Mouse (Mus musculus): ENCODE data around the gene Metap1d. TPM values are rescaled to one million over a fixed set of nuclear protein-coding genes. Genes with fewer than 3 reads are reported as not detected.

The Metap1d gene
- polyA plus RNA-seq, 1 experiment from 2014 or later: 36.1 TPM

DNA sequence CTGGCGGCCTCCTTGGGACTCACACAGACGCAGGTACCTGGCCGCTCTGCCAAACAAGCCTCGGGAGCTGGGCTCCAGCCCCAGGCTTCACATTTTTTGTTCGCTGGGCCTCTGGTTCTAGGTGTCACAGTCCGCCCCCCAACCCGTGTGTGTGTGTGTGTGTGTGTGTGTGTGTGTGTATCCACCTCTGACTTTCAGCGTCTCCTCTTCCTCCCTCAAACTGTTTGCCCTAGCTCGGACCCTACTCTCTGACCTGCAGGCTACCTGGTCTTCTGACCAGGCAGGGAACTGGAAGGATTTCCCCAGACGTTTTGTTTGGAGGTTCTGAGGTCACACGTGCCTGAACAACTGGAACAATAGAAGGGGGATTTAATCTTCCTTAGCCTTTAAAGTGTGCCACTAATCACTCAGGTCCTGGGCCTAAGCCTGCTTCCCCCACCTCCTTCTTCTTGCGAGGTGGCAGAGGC is 78.1 kb downstream of the Metap1d start:
- Histone ChIP-seq H3K4me2 (ENCODE audit: low read depth) (no peak overlapping the region), H3K36me3 (ENCODE audit: control insufficient read depth, insufficient read depth, low read length) (no peaks in the 10 kb centered on the region), H3K27me3 (ENCODE audit: control insufficient read depth, insufficient read depth, low read length) (peaks cover 91% of the 10 kb centered on the region), H3K4me3 (ENCODE audit: low read depth, low read length) (no peak overlapping the region), H3K27ac (ENCODE audit: low read depth, low read length) (no peak overlapping the region), H3K4me1 (ENCODE audit: control insufficient read depth, insufficient read depth, low read length) (peaks cover 11% of the 10 kb centered on the region; the same call in 1 of the 2 replicates), H3K9ac (ENCODE audit: low read length) (no peak overlapping the region), H3K9me3 (ENCODE audit: control insufficient read depth, low read length) (no peaks in the 10 kb centered on the region)
- DNase-seq (ENCODE audit: low spot score): no peak
- ATAC-seq (ENCODE audit: insufficient read depth, low FRiP score, low TSS enrichment): no peak
- WGBS: 0% methylated on average over 12 of the region's 12 CpGs

- under 1% methylated on average over 43 of the region's 43 CpGs for WGBS
- ATAC-seq (ENCODE audit: insufficient read depth, low FRiP score, low TSS enrichment): no peak
These were observed 79.2 kb downstream of the Metap1d start for GRCm38 (mm10) chr2:71531990-71532970.

DNA sequence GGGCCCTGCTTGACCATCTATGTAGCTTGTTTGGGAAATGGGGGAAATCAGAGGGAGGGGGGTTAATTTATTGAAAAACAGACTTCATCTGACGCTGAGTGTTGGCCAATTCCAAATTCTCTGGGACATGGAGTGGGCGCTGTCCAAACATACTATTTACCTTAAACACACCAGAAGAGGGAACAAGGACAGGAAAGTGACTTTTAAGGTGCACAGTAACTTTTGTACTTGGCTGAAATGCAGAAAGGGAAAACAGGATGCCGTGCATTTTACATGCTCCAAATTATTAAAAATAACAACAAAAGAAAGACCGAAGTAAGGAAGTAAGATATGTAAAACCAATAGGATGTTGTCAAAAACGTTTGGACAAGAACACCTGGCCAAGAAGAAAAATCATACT is 80.0 kb downstream of the Metap1d start:
- no peak for DNase-seq (ENCODE audit: low spot score)
- WGBS: 8% methylated on average over 5 of the region's 5 CpGs

More at GRCm38 (mm10) chr2:71531990-71532970, 79.2 kb downstream of the Metap1d start:
- H3K4me1 ChIP-seq (ENCODE audit: control insufficient read depth, insufficient read depth, low read length): peaks cover 11% of the 10 kb centered on the region; the same call in 1 of the 2 replicates
- DNase-seq (ENCODE audit: low spot score): peak; percentile 50
- H3K4me3 ChIP-seq (ENCODE audit: low read depth, low read length): no peak overlapping the region
- H3K36me3 ChIP-seq (ENCODE audit: control insufficient read depth, insufficient read depth, low read length): no peaks in the 10 kb centered on the region
- H3K27ac ChIP-seq (ENCODE audit: low read depth, low read length): no peak overlapping the region
- H3K4me2 ChIP-seq (ENCODE audit: low read depth): no peak overlapping the region
- no peak overlapping the region for H3K9ac ChIP-seq (ENCODE audit: low read length)
- H3K27me3 ChIP-seq (ENCODE audit: control insufficient read depth, insufficient read depth, low read length): peaks cover 91% of the 10 kb centered on the region
- no peaks in the 10 kb centered on the region for H3K9me3 ChIP-seq (ENCODE audit: control insufficient read depth, low read length)

DNA sequence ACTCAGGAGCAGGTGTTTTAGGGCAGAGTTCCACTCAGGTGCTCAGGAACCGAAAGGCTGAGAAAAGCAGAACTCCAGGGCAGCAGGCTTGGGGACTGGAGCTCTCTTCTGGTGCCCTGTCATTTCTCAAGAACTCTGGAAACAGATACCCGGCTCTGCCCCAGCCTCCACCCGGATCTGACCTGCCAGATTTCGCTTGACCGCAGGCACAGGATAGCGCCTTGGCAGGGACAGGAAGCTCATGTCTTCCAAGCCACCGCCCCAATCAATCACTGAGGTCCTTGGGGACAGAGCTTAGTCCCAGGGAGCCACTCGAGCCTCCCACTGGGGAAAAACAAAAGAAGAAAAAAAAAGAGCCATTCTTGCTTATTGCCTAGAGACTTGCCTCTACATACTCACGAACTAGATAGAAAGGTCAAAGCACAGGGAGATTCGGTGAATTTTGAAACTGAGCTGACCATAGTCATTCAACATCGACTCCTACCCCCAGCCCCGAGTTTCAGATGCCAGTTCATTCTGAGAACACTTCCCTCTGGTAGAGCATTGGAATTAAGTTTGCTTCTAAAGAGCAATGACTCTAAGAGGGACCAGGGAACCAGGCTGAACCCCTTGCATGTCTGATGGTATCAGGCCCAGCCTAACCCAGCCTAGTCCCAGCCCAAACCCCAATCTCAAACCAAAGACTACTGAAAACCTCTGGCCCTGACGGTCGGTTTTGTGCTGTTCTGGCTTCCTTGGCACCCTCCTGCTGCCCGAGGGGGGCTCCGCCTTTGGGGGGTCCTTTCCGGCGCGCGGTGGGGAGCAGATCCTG is 81.4 kb downstream of the Metap1d start:
- Histone ChIP-seq H3K9me3 (ENCODE audit: control insufficient read depth, low read length) (no peaks in the 10 kb centered on the region), H3K4me2 (ENCODE audit: low read depth) (no peak overlapping the region), H3K36me3 (ENCODE audit: control insufficient read depth, insufficient read depth, low read length) (no peaks in the 10 kb centered on the region), H3K4me1 (ENCODE audit: control insufficient read depth, insufficient read depth, low read length) (0 out of 2 replicates have a peak, but pooled peaks cover 5% of the 10 kb centered on the region), H3K4me3 (ENCODE audit: low read depth, low read length) (no peak overlapping the region), H3K9ac (ENCODE audit: low read length) (no peak overlapping the region), H3K27me3 (ENCODE audit: control insufficient read depth, insufficient read depth, low read length) (peaks cover 96% of the 10 kb centered on the region), H3K27ac (ENCODE audit: low read depth, low read length) (no peak overlapping the region)
- under 1% methylated on average over 20 of the region's 20 CpGs for WGBS
- DNase-seq (ENCODE audit: low spot score) (no peak), ATAC-seq (ENCODE audit: insufficient read depth, low FRiP score, low TSS enrichment) (no peak)

More for the DNA sequence above, 80.0 kb downstream of the Metap1d start:
- Histone ChIP-seq H3K4me3 (ENCODE audit: low read depth, low read length) (no peak overlapping the region), H3K36me3 (ENCODE audit: control insufficient read depth, insufficient read depth, low read length) (no peaks in the 10 kb centered on the region), H3K9me3 (ENCODE audit: control insufficient read depth, low read length) (no peaks in the 10 kb centered on the region), H3K4me2 (ENCODE audit: low read depth) (no peak overlapping the region), H3K27me3 (ENCODE audit: control insufficient read depth, insufficient read depth, low read length) (peaks cover 95% of the 10 kb centered on the region), H3K9ac (ENCODE audit: low read length) (no peak overlapping the region), H3K4me1 (ENCODE audit: control insufficient read depth, insufficient read depth, low read length) (peaks cover 11% of the 10 kb centered on the region; the same call in 1 of the 2 replicates), H3K27ac (ENCODE audit: low read depth, low read length) (no peak overlapping the region)
- no peak for ATAC-seq (ENCODE audit: insufficient read depth, low FRiP score, low TSS enrichment)

- DNase-seq (ENCODE audit: low spot score): peak; percentile 51
- H3K4me2 ChIP-seq (ENCODE audit: low read depth): peak overlapping the region; percentile 32
- H3K9me3 ChIP-seq (ENCODE audit: control insufficient read depth, low read length): no peaks in the 10 kb centered on the region
- H3K9ac ChIP-seq (ENCODE audit: low read length): no peak overlapping the region; the same call in 1 of the 2 replicates
- peaks cover 96% of the 10 kb centered on the region for H3K27me3 ChIP-seq (ENCODE audit: control insufficient read depth, insufficient read depth, low read length)
- no peak for ATAC-seq (ENCODE audit: insufficient read depth, low FRiP score, low TSS enrichment)
- H3K36me3 ChIP-seq (ENCODE audit: control insufficient read depth, insufficient read depth, low read length): no peaks in the 10 kb centered on the region
- peaks cover 13% of the 10 kb centered on the region for H3K4me1 ChIP-seq (ENCODE audit: control insufficient read depth, insufficient read depth, low read length)
- peak overlapping the region; percentile 16 for H3K4me3 ChIP-seq (ENCODE audit: low read depth, low read length)
- no peak overlapping the region for H3K27ac ChIP-seq (ENCODE audit: low read depth, low read length)
- under 1% methylated on average over 44 of the region's 48 CpGs for WGBS
These were observed 87.7 kb downstream of the Metap1d start for GRCm38 (mm10) chr2:71540611-71541417.

DNA sequence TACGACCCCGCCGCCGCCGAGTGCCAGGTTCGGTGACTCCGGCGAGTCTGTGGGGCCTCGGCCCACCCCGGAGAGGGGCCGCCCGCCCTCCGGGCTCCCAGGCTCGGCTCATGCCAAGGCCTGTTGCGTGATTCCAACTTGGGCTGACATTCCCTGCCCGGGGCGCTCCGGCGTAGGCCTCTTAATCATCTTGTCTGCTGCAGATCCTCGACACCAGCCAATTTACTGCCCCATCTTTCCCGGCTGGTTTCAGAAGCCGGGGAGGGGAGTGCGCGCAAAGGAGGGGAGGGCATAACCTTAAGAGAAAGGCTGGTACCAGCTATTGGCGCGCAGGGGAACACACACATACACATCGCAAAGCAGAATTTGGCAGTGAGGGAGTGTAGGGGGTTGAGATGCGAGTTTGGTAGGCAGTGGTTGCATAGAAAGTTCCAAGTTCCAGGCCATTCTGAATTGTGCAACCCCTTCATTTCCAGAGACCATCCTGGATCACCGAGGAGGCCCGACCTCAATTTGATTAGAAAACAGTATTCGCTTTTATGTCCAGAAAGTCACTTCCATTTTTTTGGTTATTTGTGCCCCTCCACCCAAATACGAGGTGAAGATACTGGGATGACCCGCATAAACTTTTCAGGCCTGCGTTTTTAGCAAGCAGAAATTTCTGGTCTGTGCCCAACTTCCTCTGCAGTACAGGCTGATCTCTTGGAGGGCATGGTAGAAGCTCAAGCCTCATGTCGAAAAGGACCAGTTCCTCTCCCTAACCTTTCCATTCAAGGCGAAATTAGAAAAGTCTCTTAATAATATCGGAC is 88.5 kb downstream of the Metap1d start:
- DNase-seq (ENCODE audit: low spot score): peak; percentile 48
- Histone ChIP-seq H3K27me3 (ENCODE audit: control insufficient read depth, insufficient read depth, low read length) (peaks cover 96% of the 10 kb centered on the region), H3K9me3 (ENCODE audit: control insufficient read depth, low read length) (no peaks in the 10 kb centered on the region), H3K4me1 (ENCODE audit: control insufficient read depth, insufficient read depth, low read length) (peaks cover 18% of the 10 kb centered on the region), H3K27ac (ENCODE audit: low read depth, low read length) (no peak overlapping the region), H3K9ac (ENCODE audit: low read length) (peak overlapping the region; percentile 14; the same call in 1 of the 2 replicates), H3K4me2 (ENCODE audit: low read depth) (peak overlapping the region; percentile 32), H3K36me3 (ENCODE audit: control insufficient read depth, insufficient read depth, low read length) (no peaks in the 10 kb centered on the region), H3K4me3 (ENCODE audit: low read depth, low read length) (peak overlapping the region; percentile 16)
- WGBS: under 1% methylated on average over 37 of the region's 37 CpGs
- ATAC-seq (ENCODE audit: insufficient read depth, low FRiP score, low TSS enrichment): no peak

DNA sequence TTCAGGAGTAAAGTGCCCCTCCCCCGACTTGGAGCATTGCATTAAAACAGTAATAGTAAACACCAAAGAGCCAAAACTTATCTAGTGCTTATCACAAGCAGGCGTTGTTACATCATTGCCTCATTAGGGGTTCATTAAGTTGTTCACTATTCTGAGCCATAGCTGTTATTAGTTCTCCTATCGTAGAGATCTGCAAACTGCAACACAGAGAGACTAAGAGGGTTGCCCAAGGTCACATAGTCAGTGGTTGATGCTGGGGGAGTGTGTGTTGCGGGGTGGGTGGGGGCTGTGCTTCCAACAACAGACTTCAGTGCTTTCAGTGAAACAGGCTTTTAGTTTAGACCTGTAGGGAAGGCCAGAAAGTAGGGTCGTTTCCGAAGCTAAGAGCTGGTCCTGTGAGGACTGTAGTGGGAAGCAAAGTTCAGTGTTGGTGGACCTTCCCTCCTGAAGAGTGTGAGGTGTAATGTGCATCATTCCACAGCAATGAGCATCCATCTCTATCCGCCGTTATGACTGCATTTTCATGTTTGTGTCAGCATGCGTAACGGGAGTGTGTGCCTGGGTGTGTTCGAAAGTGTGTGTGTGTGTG is 89.2 kb downstream of the Metap1d start:
- WGBS: 2% methylated on average over 11 of the region's 11 CpGs
- Histone ChIP-seq H3K4me3 (ENCODE audit: low read depth, low read length) (no peak overlapping the region), H3K9ac (ENCODE audit: low read length) (no peak overlapping the region), H3K4me1 (ENCODE audit: control insufficient read depth, insufficient read depth, low read length) (peaks cover 18% of the 10 kb centered on the region), H3K27me3 (ENCODE audit: control insufficient read depth, insufficient read depth, low read length) (peaks cover 92% of the 10 kb centered on the region), H3K36me3 (ENCODE audit: control insufficient read depth, insufficient read depth, low read length) (no peaks in the 10 kb centered on the region), H3K4me2 (ENCODE audit: low read depth) (no peak overlapping the region), H3K9me3 (ENCODE audit: control insufficient read depth, low read length) (no peaks in the 10 kb centered on the region), H3K27ac (ENCODE audit: low read depth, low read length) (no peak overlapping the region)
- no peak for ATAC-seq (ENCODE audit: insufficient read depth, low FRiP score, low TSS enrichment)
- peak; percentile 27 for DNase-seq (ENCODE audit: low spot score)
